Mouse (Mus musculus): ENCODE data around the gene Atp5h. TPM values are rescaled to one million over a fixed set of nuclear protein-coding genes. Genes with fewer than 3 reads are reported as not detected.

Gene Atp5h
- polyA plus RNA-seq, 1 experiment = 23.1 TPM

DNA sequence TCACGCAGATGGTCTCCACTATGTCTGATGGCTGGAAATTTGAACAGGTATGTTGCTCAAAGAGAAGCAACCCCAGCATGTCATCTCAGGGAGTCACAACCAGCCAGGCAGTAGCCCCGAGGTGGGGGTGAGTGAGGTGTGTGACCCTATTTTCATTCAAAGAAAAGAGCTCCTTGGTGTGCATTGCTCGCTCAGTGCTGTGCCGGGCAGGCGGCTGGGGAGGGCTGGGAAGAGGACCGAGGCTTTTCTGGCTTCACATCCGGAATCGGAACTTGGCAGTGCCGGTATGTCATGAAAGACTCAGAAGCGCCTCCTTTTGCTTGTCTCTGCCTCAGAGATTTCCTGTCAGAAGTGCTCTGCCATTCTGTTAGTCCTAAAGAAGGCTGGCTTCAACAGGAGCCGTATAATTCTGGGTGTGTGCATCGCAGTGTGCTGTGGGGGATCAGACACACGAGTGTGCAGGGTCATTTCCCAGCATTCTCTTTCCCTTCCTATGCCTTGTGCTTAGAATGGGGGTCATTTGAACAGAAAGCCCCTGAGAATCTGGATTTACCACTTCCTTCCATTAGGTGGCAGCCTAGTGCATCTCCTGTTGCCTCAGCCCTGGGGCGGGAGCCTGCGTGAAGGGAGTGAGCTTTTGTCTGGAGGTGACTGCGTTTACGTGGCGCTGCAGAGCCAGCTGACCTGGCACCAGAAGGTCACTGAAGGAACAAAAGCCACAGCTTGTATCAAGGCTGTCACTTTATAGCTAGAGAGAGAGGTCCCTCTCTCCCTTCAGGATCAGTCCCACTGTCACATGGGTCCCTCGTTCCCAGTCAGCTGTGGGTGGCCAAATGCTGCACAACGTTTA is 7.9 kb upstream of the Atp5h start:
- Histone ChIP-seq H3K4me1 (ENCODE audit: control insufficient read depth) (peaks cover 8% of the 10 kb centered on the region), H3K4me3 (replicated peaks) (no peak overlapping the region), H3K9me3 (ENCODE audit: control insufficient read depth, low read length) (no peaks in the 10 kb centered on the region), H3K27me3 (ENCODE audit: control insufficient read depth) (no peaks in the 10 kb centered on the region), H3K36me3 (ENCODE audit: control insufficient read depth) (peaks cover 73% of the 10 kb centered on the region)
- no peak for TF ChIP-seq TAL1 (IDR thresholded peaks at IDR 0.05; ENCODE audit: low read length)
- TF ChIP-seq GATA1 (IDR thresholded peaks at IDR 0.05; ENCODE audit: low read length) = no peak

DNA sequence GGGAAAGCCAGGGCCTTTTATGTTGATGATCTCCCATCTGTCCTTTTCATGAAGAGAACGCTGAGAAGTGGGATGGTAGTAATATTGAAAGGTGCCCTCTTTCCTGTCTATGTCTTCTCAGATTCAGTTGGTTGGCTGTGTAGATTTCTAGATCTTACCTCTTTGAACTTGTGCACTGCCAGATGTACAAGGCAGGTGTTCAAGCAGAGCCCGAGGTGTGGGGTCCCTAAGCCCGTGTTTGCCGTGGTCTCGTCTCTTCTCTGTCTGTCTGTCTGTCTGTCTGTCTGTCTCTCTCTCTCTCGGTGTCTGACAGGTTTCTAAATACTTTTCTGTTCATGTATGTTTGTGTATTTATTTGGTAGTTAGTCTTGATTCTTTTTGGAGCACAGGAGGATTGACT is 5.9 kb upstream of the Atp5h start:
- Histone ChIP-seq H3K27me3 (ENCODE audit: control insufficient read depth) (no peaks in the 10 kb centered on the region), H3K9me3 (ENCODE audit: control insufficient read depth, low read length) (no peaks in the 10 kb centered on the region), H3K4me1 (ENCODE audit: control insufficient read depth) (peaks cover 21% of the 10 kb centered on the region), H3K4me3 (replicated peaks) (no peak overlapping the region), H3K36me3 (ENCODE audit: control insufficient read depth) (peaks cover 64% of the 10 kb centered on the region)
- TF ChIP-seq GATA1 (IDR thresholded peaks at IDR 0.05; ENCODE audit: low read length) (no peak), TAL1 (IDR thresholded peaks at IDR 0.05; ENCODE audit: low read length) (no peak)

DNA sequence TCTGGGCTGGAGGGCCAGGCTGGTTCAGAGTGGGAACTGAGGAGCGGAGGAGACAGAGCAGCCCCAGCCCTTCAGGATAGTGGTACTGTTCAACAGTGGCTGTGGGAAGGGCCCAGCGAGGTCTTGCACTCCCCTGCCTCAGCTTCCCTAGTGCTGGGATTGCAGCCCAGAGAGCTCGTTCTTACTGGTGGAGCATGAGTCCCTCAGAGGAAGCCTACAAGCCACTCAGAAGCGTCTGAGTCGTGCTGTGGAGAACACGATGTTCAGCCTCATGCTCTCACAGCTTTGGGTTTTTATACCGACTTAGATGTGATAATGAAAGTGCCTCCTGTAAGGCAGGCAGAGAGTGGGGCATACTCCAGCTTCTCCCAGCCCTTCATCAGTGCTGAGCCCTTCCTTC is 4.9 kb upstream of the Atp5h start:
- Histone ChIP-seq H3K4me3 (replicated peaks) (no peak overlapping the region), H3K9me3 (ENCODE audit: control insufficient read depth, low read length) (no peaks in the 10 kb centered on the region), H3K36me3 (ENCODE audit: control insufficient read depth) (peaks cover 54% of the 10 kb centered on the region), H3K27me3 (ENCODE audit: control insufficient read depth) (no peaks in the 10 kb centered on the region), H3K4me1 (ENCODE audit: control insufficient read depth) (peaks cover 25% of the 10 kb centered on the region)
- TF ChIP-seq GATA1 (IDR thresholded peaks at IDR 0.05; ENCODE audit: low read length) (no peak), TAL1 (IDR thresholded peaks at IDR 0.05; ENCODE audit: low read length) (no peak)

DNA sequence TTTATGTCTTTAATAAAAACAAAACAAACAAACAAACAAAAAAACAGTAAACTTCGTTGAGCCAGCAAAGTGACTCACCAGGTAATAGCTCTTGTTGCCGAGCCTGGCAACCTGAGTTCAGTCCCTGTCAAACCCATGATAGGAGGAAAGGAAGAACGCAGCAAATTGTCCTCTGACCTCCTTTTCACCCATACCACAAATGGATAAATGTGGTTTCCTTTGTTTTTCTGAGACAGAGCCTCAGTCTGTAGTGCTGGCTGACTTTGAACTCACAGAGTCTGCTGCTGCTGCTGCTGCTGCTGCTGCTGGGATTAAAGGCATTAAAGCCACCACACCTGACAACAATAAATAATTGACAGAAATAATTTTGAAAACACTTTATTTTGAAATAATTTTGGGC is 3.3 kb upstream of the Atp5h start:
- peaks cover 44% of the 10 kb centered on the region for H3K36me3 ChIP-seq (ENCODE audit: control insufficient read depth)

DNA sequence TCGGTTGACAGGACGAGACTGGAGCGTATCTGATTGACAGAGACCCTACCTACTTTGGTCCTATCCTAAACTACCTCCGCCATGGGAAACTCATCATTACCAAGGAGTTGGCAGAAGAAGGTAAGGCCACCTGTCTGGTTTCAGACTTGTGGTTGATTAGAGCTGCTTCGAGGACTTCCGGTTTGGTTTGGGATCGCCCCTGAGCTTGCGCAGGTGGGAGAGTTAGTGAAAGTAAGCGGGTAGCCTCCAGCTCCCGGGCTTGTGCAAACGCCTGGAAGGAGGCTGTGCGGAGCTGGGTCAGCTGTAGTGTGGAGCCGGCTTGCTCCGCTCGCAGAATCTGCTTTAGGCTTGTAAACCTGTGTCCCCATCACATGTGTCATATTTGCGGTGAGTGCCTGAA is 2.2 kb upstream of the Atp5h start:
- no peaks in the 10 kb centered on the region for H3K27me3 ChIP-seq (ENCODE audit: control insufficient read depth)
- peaks cover 42% of the 10 kb centered on the region for H3K4me1 ChIP-seq (ENCODE audit: control insufficient read depth)
- no peaks in the 10 kb centered on the region for H3K9me3 ChIP-seq (ENCODE audit: control insufficient read depth, low read length)
- no peak overlapping the region for H3K4me3 ChIP-seq (replicated peaks)
- peaks cover 46% of the 10 kb centered on the region for H3K36me3 ChIP-seq (ENCODE audit: control insufficient read depth)
- TF ChIP-seq GATA1 (IDR thresholded peaks at IDR 0.05; ENCODE audit: low read length) = no peak
- no peak for TF ChIP-seq TAL1 (IDR thresholded peaks at IDR 0.05; ENCODE audit: low read length)

More for the DNA sequence above, 3.3 kb upstream of the Atp5h start:
- Histone ChIP-seq H3K4me1 (ENCODE audit: control insufficient read depth) (peaks cover 38% of the 10 kb centered on the region), H3K4me3 (replicated peaks) (no peak overlapping the region), H3K27me3 (ENCODE audit: control insufficient read depth) (no peaks in the 10 kb centered on the region), H3K9me3 (ENCODE audit: control insufficient read depth, low read length) (no peaks in the 10 kb centered on the region)
- no peak for TF ChIP-seq GATA1 (IDR thresholded peaks at IDR 0.05; ENCODE audit: low read length)
- no peak for TF ChIP-seq TAL1 (IDR thresholded peaks at IDR 0.05; ENCODE audit: low read length)

DNA sequence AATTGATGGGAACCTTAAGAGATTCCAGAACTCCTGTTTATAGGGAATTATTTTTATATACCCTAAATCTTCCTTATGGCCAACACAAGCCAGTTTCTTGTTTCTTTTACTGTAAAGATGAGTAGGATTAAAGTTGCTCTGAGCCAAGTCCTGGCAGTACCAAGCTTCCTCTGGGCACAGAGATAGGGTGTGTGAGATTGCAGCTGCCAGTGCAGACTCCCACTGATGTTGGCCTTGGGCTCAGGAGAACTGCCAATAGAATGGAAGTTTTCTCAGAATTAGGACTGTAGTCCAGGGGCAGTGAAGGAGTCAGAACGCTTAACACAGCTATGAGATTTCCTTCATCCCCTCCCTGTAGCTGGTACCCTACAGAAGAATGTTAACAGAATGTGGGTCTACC is 1.6 kb upstream of the Atp5h start:
- TF ChIP-seq GATA1 (IDR thresholded peaks at IDR 0.05; ENCODE audit: low read length) = no peak
- TF ChIP-seq TAL1 (IDR thresholded peaks at IDR 0.05; ENCODE audit: low read length) = no peak
- Histone ChIP-seq H3K36me3 (ENCODE audit: control insufficient read depth) (peaks cover 47% of the 10 kb centered on the region), H3K4me3 (replicated peaks) (peak overlapping the region; percentile 99), H3K9me3 (ENCODE audit: control insufficient read depth, low read length) (no peaks in the 10 kb centered on the region), H3K4me1 (ENCODE audit: control insufficient read depth) (peaks cover 45% of the 10 kb centered on the region), H3K27me3 (ENCODE audit: control insufficient read depth) (no peaks in the 10 kb centered on the region)

DNA sequence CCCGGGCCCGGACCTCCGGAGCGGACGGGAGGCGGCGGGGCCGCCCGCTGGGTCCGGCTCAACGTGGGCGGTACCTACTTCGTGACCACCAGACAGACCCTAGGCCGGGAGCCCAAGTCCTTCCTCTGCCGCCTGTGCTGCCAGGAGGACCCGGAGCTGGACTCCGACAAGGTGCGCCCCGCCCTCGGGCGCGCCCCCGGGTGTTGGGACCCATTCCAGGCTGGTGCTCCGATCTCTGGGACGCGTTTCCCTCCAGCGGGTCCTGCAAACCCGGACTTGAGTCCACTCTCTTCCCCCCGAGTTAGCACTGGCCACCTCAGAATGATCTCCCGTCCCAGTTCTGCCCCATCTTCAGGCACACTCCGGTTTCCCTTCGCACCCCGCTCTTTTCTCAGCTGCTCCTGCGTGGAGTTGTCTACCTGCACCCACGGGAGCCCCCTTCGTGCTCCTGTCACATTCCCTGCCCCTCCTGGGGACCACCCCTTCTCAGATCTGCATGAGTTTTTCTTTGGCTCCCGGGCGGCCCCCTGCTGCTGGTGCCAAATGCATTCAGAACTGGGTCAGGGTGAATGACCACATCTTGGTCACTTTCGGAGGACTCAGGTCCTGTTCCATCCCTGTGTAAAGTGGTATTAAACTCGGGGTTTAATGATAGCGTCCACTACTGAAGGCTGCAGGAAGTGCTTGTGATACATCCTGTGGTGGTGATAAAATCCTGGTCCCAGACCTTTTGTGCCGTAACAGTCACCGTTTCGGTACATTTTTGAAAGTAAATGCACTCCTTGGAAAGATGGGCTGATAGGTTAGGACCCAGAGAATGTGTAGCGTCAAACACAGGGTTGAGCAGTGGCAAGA is 801 bp upstream of the Atp5h start:
- peaks cover 50% of the 10 kb centered on the region for H3K36me3 ChIP-seq (ENCODE audit: control insufficient read depth)
- H3K4me1 ChIP-seq (ENCODE audit: control insufficient read depth) = peaks cover 45% of the 10 kb centered on the region
- no peaks in the 10 kb centered on the region for H3K27me3 ChIP-seq (ENCODE audit: control insufficient read depth)
- TF ChIP-seq TAL1 (IDR thresholded peaks at IDR 0.05; ENCODE audit: low read length) (no peak), GATA1 (IDR thresholded peaks at IDR 0.05; ENCODE audit: low read length) (no peak)
- H3K4me3 ChIP-seq (replicated peaks) = peak overlapping the region; percentile 99
- H3K9me3 ChIP-seq (ENCODE audit: control insufficient read depth, low read length) = no peaks in the 10 kb centered on the region

DNA sequence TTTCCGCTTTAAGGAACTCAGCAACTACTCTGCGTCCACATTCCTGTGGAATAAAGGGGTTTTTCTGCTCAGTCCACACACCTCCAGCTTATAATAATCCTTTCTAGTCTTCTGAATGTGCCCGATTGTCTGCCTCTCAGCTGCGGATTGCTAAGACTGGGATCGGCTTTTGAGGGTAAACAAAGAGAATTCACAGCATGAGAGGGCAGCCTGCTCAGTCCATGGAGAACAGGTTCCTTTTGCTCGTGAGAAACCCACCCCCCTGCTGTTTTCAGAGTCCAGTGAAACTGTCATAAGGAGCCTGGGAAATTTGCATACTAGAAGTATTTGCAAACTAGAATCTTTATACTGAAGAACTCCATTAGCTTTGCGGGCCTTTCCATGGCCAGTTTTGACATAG is 10.2 kb downstream of the Atp5h start:
- TF ChIP-seq GATA1 (IDR thresholded peaks at IDR 0.05; ENCODE audit: low read length) (no peak), TAL1 (IDR thresholded peaks at IDR 0.05; ENCODE audit: low read length) (no peak)
- H3K27me3 ChIP-seq (ENCODE audit: control insufficient read depth) = no peaks in the 10 kb centered on the region
- no peaks in the 10 kb centered on the region for H3K9me3 ChIP-seq (ENCODE audit: control insufficient read depth, low read length)
- H3K4me3 ChIP-seq (replicated peaks) = no peak overlapping the region
- H3K4me1 ChIP-seq (ENCODE audit: control insufficient read depth) = peaks cover 49% of the 10 kb centered on the region
- H3K36me3 ChIP-seq (ENCODE audit: control insufficient read depth) = peaks cover 57% of the 10 kb centered on the region

DNA sequence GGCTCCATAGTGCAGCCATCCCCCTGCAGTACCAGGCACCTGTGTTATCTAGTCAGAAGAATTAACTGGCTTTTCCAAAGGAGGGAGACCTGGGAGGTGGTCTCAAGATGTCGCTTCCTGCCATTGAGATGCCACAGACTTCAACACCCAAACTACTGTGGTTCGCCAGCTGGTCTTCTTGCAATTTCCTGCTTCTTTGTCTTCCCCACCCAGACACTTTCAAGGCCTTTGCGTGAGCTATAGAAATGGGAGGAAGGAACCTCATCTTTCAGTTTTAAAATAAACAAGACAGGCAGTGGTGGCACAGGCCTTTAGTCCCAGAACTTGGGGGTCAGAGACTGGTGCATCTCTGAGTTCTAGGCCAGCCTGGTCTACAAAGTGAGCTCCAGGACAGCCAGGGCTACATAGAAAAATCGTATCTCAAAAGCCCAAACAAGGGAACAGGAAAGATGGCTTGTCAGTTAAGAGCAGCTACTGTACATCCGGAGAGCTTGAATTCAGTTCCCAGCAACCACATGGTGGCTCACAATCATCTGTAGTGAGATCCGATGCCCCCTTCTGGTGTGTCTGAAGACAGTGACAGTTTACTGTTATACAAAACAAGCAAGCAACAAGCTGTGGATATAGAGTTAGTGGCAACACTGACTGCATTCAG is 11.4 kb downstream of the Atp5h start:
- Histone ChIP-seq H3K9me3 (ENCODE audit: control insufficient read depth, low read length) (no peaks in the 10 kb centered on the region), H3K4me1 (ENCODE audit: control insufficient read depth) (peaks cover 52% of the 10 kb centered on the region), H3K27me3 (ENCODE audit: control insufficient read depth) (no peaks in the 10 kb centered on the region), H3K36me3 (ENCODE audit: control insufficient read depth) (peaks cover 54% of the 10 kb centered on the region), H3K4me3 (replicated peaks) (no peak overlapping the region)
- no peak for TF ChIP-seq GATA1 (IDR thresholded peaks at IDR 0.05; ENCODE audit: low read length)
- TF ChIP-seq TAL1 (IDR thresholded peaks at IDR 0.05; ENCODE audit: low read length) = no peak

All from erythroblast, embryonic 14.5 days (primary cell).